Mouse (Mus musculus): ENCODE measurements around the gene March10. TPM values are rescaled to one million over a fixed set of nuclear protein-coding genes. Genes with fewer than 3 reads are reported as not detected.

Gene March10
- polyA plus RNA-seq, 1 experiment from 2014 or later: 0.21 TPM

DNA sequence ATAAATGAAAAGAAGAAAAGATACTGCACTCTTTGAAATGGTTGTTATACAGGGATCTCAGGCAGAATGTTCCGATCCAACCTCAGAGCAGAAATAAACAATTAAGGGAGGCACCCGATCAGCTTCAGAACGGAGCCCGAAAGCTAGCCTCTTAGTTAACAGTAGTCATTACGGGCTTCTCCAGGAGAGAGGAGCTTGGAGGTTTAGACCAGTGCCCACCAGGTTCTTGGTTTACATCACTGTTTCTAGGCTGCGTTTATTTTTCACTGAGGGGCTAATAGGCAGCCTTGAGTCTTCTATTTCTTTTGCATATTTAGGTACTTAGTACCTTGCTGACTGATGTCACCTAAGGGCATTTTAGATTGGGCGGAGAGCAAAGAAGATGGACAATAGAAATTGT, 506 bp upstream of the March10 start:
- ATAC-seq (ENCODE audit: low FRiP score, low TSS enrichment): no peak
- 43% methylated on average over 7 of the region's 7 CpGs for WGBS
- H3K4me3 ChIP-seq (replicated peaks; ENCODE audit: low read depth, low read length): peak overlapping the region; percentile 38

DNA sequence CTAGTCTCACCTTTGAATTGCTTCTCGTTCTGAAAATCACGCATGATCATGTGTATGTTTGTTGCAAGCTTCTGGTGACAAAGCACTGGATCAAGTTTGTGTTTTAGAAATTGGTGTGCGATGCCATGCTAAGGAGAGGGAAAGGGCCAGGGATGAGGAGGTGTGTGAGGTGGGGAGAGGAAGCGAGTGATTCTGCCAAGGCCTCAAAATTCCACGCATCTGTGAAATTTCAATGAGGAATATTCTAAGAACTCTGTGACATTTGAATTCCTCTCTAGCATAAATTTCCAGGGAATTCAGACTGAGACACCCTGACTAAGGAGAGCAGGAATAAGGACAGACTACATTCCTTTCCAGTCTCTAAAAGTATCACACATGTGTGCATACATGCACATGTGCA, 1.4 kb downstream of the March10 start:
- Histone ChIP-seq H3K9ac (replicated peaks; ENCODE audit: low read length) (no peak overlapping the region), H3K27ac (replicated peaks; ENCODE audit: low read depth, low read length) (no peak overlapping the region), H3K4me3 (replicated peaks; ENCODE audit: low read depth, low read length) (no peak overlapping the region), H3K27me3 (ENCODE audit: control insufficient read depth, insufficient read depth, low read length) (no peaks in the 10 kb centered on the region), H3K9me3 (ENCODE audit: control insufficient read depth, low read length) (no peaks in the 10 kb centered on the region), H3K36me3 (ENCODE audit: control insufficient read depth, insufficient read depth, low read length) (no peaks in the 10 kb centered on the region), H3K4me2 (ENCODE audit: low read length) (no peak overlapping the region), H3K4me1 (ENCODE audit: control insufficient read depth, insufficient read depth, low read length) (peaks cover 12% of the 10 kb centered on the region)
- DNase-seq: no peak
- no peak for ATAC-seq (ENCODE audit: low FRiP score, low TSS enrichment)
- WGBS: 84% methylated on average over 5 of the region's 5 CpGs

More for the DNA sequence above, 506 bp upstream of the March10 start:
- Histone ChIP-seq H3K9me3 (ENCODE audit: control insufficient read depth, low read length) (no peaks in the 10 kb centered on the region), H3K36me3 (ENCODE audit: control insufficient read depth, insufficient read depth, low read length) (no peaks in the 10 kb centered on the region), H3K27ac (replicated peaks; ENCODE audit: low read depth, low read length) (peak overlapping the region; percentile 85), H3K27me3 (ENCODE audit: control insufficient read depth, insufficient read depth, low read length) (no peaks in the 10 kb centered on the region), H3K9ac (replicated peaks; ENCODE audit: low read length) (peak overlapping the region; percentile 51), H3K4me1 (ENCODE audit: control insufficient read depth, insufficient read depth, low read length) (peaks cover 12% of the 10 kb centered on the region), H3K4me2 (ENCODE audit: low read length) (peak overlapping the region; percentile 70)
- no peak for DNase-seq

DNA sequence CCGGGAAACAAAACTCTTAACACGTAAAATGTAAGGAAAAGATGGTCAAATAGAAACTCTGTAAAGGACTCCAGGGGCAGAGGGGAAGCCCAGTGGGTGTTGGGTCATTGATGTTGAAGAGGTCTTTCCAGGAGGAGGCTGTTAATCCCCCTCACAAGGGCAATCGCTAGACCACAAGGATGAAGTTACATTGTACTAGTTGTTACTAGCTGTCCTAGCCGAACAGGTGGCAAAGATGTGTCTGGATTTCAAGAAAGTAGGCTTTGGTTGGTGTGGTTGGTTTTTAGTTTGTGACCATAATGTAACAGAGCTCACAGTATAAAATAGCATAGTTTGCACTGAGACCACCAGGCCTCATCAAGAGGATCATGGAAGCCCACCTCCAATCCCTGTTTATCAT, 3.5 kb downstream of the March10 start:
- no peak overlapping the region for H3K9ac ChIP-seq (replicated peaks; ENCODE audit: low read length)
- 85% methylated on average over 4 of the region's 4 CpGs for WGBS

DNA sequence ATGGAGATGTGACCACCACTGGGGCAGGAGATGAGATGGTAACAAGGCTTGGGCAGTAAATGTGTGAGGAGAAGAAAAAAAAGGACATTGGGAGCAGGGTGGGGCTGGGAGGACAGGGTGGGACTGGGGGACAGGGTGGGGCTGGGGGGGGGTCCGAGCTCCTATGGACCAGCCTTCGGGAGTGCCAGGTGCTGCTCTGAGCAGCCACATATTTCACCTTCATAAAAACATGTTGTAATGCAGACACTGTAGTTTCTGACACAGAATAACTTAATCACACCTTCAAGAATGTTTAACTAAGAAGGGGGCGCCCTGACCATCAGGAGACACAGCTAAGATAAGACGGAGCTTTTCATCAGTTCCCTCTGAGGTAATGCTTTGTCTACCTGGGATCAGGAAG, 4.0 kb downstream of the March10 start:
- WGBS: 86% methylated on average over 4 of the region's 4 CpGs
- Histone ChIP-seq H3K4me2 (ENCODE audit: low read length) (no peak overlapping the region), H3K9me3 (ENCODE audit: control insufficient read depth, low read length) (no peaks in the 10 kb centered on the region), H3K4me1 (ENCODE audit: control insufficient read depth, insufficient read depth, low read length) (peaks cover 7% of the 10 kb centered on the region), H3K27ac (replicated peaks; ENCODE audit: low read depth, low read length) (no peak overlapping the region), H3K4me3 (replicated peaks; ENCODE audit: low read depth, low read length) (no peak overlapping the region), H3K9ac (replicated peaks; ENCODE audit: low read length) (no peak overlapping the region), H3K27me3 (ENCODE audit: control insufficient read depth, insufficient read depth, low read length) (no peaks in the 10 kb centered on the region), H3K36me3 (ENCODE audit: control insufficient read depth, insufficient read depth, low read length) (no peaks in the 10 kb centered on the region)
- DNase-seq (no peak), ATAC-seq (ENCODE audit: low FRiP score, low TSS enrichment) (no peak)

More for the DNA sequence above, 3.5 kb downstream of the March10 start:
- no peaks in the 10 kb centered on the region for H3K9me3 ChIP-seq (ENCODE audit: control insufficient read depth, low read length)
- no peak overlapping the region for H3K4me3 ChIP-seq (replicated peaks; ENCODE audit: low read depth, low read length)
- no peaks in the 10 kb centered on the region for H3K36me3 ChIP-seq (ENCODE audit: control insufficient read depth, insufficient read depth, low read length)
- H3K4me1 ChIP-seq (ENCODE audit: control insufficient read depth, insufficient read depth, low read length): peaks cover 12% of the 10 kb centered on the region
- H3K27me3 ChIP-seq (ENCODE audit: control insufficient read depth, insufficient read depth, low read length): no peaks in the 10 kb centered on the region
- no peak overlapping the region for H3K27ac ChIP-seq (replicated peaks; ENCODE audit: low read depth, low read length)
- H3K4me2 ChIP-seq (ENCODE audit: low read length): no peak overlapping the region
- DNase-seq (no peak), ATAC-seq (ENCODE audit: low FRiP score, low TSS enrichment) (no peak)

DNA sequence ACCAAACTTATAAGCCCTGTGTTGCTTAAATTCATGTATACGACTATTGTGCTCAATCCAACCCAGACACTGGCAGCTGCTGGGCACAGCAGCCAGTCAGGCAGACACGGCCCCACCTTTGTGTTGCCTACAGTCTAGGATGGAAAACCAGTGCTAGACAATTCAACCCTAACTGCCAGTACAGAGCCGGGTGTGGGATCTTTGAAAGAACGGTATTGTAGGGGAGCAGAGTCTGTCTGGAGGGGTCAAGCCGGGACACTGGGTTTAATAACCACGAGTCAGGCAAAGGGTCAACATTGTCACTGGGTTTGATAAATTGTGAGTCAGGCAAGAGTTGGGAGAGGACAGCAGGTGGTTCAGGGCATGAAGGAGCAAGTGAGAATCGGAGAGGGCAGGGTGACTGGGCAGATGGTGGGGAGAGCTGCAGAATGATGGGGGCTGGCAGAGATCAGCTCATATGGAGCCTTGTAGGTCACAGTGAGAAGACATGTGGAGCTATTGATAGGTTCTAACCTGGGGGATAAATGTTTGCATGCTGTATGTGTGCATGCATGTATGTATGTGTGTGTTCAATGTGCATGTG, 4.9 kb downstream of the March10 start:
- Histone ChIP-seq H3K4me3 (replicated peaks; ENCODE audit: low read depth, low read length) (no peak overlapping the region), H3K4me2 (ENCODE audit: low read length) (no peak overlapping the region), H3K36me3 (ENCODE audit: control insufficient read depth, insufficient read depth, low read length) (no peaks in the 10 kb centered on the region), H3K9ac (replicated peaks; ENCODE audit: low read length) (no peak overlapping the region), H3K27ac (replicated peaks; ENCODE audit: low read depth, low read length) (no peak overlapping the region), H3K4me1 (ENCODE audit: control insufficient read depth, insufficient read depth, low read length) (no peaks in the 10 kb centered on the region), H3K9me3 (ENCODE audit: control insufficient read depth, low read length) (no peaks in the 10 kb centered on the region), H3K27me3 (ENCODE audit: control insufficient read depth, insufficient read depth, low read length) (no peaks in the 10 kb centered on the region)
- ATAC-seq (ENCODE audit: low FRiP score, low TSS enrichment) (no peak), DNase-seq (no peak)
- WGBS: 69% methylated on average over 7 of the region's 7 CpGs

DNA sequence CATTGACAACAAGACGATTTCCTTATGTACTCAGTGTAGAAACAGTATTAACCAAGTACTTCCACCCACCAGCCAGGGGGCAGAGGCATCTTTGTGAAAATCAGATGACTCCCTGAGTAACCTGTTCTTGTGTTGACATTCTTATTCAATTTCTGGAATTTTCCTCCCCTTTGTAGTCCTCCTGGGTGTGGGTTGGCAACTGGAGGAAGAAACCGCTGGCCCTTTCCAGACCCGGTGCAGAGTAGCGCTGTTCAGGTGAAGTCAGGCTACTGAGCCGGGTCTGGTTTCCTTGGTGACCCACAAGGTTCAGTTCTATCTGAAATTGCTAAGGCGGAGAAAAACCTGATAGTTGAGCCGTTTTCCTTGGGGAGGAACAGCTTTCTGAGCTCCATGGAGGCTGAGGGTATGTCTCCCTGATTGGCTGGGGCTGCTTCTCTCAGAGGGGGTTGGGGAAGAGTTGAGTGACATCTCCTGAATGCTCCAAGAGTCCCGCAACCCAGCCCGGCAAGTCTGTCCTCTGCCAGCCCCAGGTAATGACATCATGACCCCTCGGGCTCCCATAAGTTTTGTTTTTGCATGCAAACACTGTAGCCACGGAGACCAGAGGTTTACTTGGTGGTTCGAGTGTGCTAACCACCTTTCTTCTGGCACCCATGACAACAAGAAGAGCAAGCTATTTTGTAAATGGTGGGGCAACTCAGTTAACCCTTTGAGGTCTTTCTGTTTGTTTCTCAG, 6.8 kb downstream of the March10 start:
- Histone ChIP-seq H3K27ac (replicated peaks; ENCODE audit: low read depth, low read length) (no peak overlapping the region), H3K36me3 (ENCODE audit: control insufficient read depth, insufficient read depth, low read length) (no peaks in the 10 kb centered on the region), H3K27me3 (ENCODE audit: control insufficient read depth, insufficient read depth, low read length) (no peaks in the 10 kb centered on the region), H3K9ac (replicated peaks; ENCODE audit: low read length) (no peak overlapping the region), H3K4me2 (ENCODE audit: low read length) (no peak overlapping the region), H3K9me3 (ENCODE audit: control insufficient read depth, low read length) (no peaks in the 10 kb centered on the region), H3K4me1 (ENCODE audit: control insufficient read depth, insufficient read depth, low read length) (no peaks in the 10 kb centered on the region), H3K4me3 (replicated peaks; ENCODE audit: low read depth, low read length) (no peak overlapping the region)
- DNase-seq: no peak
- no peak for ATAC-seq (ENCODE audit: low FRiP score, low TSS enrichment)
- WGBS: 70% methylated on average over 12 of the region's 12 CpGs

DNA sequence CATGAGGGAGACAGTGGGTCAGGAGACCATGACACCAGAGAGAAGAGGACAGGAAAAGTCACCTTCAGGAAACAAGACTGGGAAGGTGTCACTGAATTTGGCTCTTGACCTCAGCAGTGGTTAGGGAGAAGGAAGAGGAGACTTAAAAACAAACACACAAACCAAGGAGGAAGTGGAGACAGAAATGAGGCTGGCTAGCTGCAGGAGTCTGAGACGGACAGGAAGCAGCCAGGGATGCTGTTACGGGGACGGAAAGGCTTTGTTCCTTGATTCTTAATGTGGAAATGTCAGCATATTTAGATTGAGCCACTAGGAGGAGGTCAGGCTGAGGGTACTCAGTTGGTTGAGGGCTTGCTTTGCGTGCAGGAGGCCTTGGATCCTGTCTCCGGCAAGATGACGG, 8.9 kb downstream of the March10 start:
- Histone ChIP-seq H3K9me3 (ENCODE audit: control insufficient read depth, low read length) (no peaks in the 10 kb centered on the region), H3K9ac (replicated peaks; ENCODE audit: low read length) (no peak overlapping the region), H3K4me3 (replicated peaks; ENCODE audit: low read depth, low read length) (no peak overlapping the region), H3K27me3 (ENCODE audit: control insufficient read depth, insufficient read depth, low read length) (no peaks in the 10 kb centered on the region), H3K27ac (replicated peaks; ENCODE audit: low read depth, low read length) (no peak overlapping the region), H3K4me1 (ENCODE audit: control insufficient read depth, insufficient read depth, low read length) (no peaks in the 10 kb centered on the region), H3K4me2 (ENCODE audit: low read length) (no peak overlapping the region), H3K36me3 (ENCODE audit: control insufficient read depth, insufficient read depth, low read length) (no peaks in the 10 kb centered on the region)
- DNase-seq (no peak), ATAC-seq (ENCODE audit: low FRiP score, low TSS enrichment) (no peak)
- WGBS: 91% methylated on average over 6 of the region's 6 CpGs

DNA sequence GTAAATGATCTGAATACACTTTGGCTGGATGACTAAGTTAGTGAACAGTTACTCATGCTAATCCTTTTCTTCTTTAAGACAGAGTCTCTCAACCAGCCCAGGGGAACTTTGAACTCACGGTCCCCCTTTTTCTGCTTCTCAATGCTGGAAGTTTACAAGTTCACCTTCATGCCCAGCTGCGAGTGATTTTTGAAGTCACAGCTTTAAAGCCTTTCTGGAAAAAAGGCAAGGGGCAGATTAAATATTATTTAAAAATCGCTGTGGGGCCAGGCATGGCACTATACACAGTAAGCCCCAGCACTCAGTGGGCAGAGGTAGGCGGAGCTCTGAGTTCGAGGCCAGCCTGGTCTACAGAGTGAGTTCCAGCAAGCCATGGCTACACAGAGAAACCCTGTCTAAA, 10.3 kb downstream of the March10 start:
- no peaks in the 10 kb centered on the region for H3K4me1 ChIP-seq (ENCODE audit: control insufficient read depth, insufficient read depth, low read length)
- no peak for ATAC-seq (ENCODE audit: low FRiP score, low TSS enrichment)
- WGBS: 88% methylated on average over 5 of the region's 5 CpGs

DNA sequence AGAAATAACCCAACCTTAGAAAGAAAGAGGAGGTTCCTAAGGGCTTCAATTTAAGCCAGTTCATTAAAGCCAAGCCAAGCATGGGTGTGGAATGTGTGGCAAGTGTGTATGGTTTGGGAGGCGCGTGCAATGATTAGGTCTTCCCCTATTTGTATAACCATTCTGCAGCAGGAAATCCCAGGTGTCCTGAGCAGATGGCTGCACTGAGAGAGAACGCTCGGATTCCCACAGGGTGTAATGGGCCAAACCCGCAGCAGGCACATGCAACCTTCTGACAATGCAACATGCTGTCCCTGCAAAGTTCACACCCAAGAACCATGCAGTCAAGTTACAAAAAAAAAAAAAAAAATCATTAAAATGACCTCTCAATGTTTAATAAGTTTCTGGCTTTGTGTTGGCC, 10.8 kb downstream of the March10 start:
- Histone ChIP-seq H3K36me3 (ENCODE audit: control insufficient read depth, insufficient read depth, low read length) (no peaks in the 10 kb centered on the region), H3K4me1 (ENCODE audit: control insufficient read depth, insufficient read depth, low read length) (no peaks in the 10 kb centered on the region), H3K27ac (replicated peaks; ENCODE audit: low read depth, low read length) (no peak overlapping the region), H3K9me3 (ENCODE audit: control insufficient read depth, low read length) (no peaks in the 10 kb centered on the region), H3K4me2 (ENCODE audit: low read length) (no peak overlapping the region), H3K4me3 (replicated peaks; ENCODE audit: low read depth, low read length) (no peak overlapping the region), H3K27me3 (ENCODE audit: control insufficient read depth, insufficient read depth, low read length) (no peaks in the 10 kb centered on the region), H3K9ac (replicated peaks; ENCODE audit: low read length) (no peak overlapping the region)
- whole genome bisulfite sequencing: 61% methylated on average over 5 of the region's 5 CpGs
- DNase-seq: no peak
- ATAC-seq (ENCODE audit: low FRiP score, low TSS enrichment): no peak

More for the DNA sequence above, 10.3 kb downstream of the March10 start:
- H3K9ac ChIP-seq (replicated peaks; ENCODE audit: low read length): no peak overlapping the region
- H3K27ac ChIP-seq (replicated peaks; ENCODE audit: low read depth, low read length): no peak overlapping the region
- no peak overlapping the region for H3K4me3 ChIP-seq (replicated peaks; ENCODE audit: low read depth, low read length)
- no peak overlapping the region for H3K4me2 ChIP-seq (ENCODE audit: low read length)
- DNase-seq: no peak
- H3K9me3 ChIP-seq (ENCODE audit: control insufficient read depth, low read length): no peaks in the 10 kb centered on the region
- no peaks in the 10 kb centered on the region for H3K36me3 ChIP-seq (ENCODE audit: control insufficient read depth, insufficient read depth, low read length)
- no peaks in the 10 kb centered on the region for H3K27me3 ChIP-seq (ENCODE audit: control insufficient read depth, insufficient read depth, low read length)
